Mouse (Mus musculus) neutrophil, adult 65 days (primary cell): Measurements from ENCODE around the gene Klrb1b. TPM values are rescaled to one million over a fixed set of nuclear protein-coding genes. Genes with fewer than 3 reads are reported as not detected.

Experiments
- total RNA-seq: library from RNA; stranded (reverse); gene quantifications from 2 replicates; pipeline ENCODE4 v1.2.4, GENCODE M21; 2023

The Klrb1b gene
- not detected in 2 replicates for total RNA-seq

GRCm38 (mm10) chr6:128826132-128826531, at the start of gene Klrb1b, which contains the start of gene Gm44511:
TSS of gene Klrb1b (minus strand) at chr6:128826331.
TSS of gene Gm44511 (minus strand) at chr6:128826315.

DNA sequence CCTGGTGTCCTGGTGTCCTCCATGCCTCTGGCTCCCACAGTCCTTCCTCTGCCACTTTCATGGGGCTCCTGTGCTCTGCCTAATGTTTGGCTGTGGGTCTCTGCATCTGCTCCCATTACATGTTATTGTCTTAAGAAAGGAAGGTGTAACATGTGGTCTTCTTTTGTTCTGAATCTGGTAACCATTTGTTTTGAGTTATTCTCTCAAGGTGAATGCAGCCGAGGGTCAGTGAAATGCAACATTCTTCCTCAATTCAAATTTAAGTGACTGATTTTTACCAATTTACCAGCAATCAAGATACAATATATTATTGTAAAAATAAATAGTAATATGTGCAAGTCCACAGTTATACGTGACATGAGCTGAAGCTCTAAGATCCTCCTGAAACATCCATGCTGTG, 37.0 kb downstream of the Klrb1b start, which contains the start of gene Klrb1c:
Gene Klrb1c (minus strand): TSS at position 101 of the 400 bp plus-strand sequence.

Other genes starting within 250 kb of the Klrb1b start
- not detected in 2 replicates for gene A2ml1, start 244.7 kb downstream of the Klrb1b start, total RNA-seq
- not detected in 2 replicates for gene Klrb1a, start 202.8 kb downstream of the Klrb1b start, total RNA-seq
- not detected in 2 replicates for gene Clec2h, start 163.9 kb downstream of the Klrb1b start, total RNA-seq
- not detected in 2 replicates for gene Klrb1, start 103.3 kb downstream of the Klrb1b start, total RNA-seq
- gene Klrb1c, start 37.1 kb downstream of the Klrb1b start, total RNA-seq, result 0.16 TPM in 1 of 2 replicates, not detected in the other
- gene Gm44511, start within 50 bp of the Klrb1b start, total RNA-seq, result not detected in 2 replicates
- gene Clec2i, start 61.3 kb upstream of the Klrb1b start, total RNA-seq, result 6.1 and 6.5 TPM in 2 replicates
- gene BC035044, start 64.8 kb upstream of the Klrb1b start, total RNA-seq, result 20.0 and 27.4 TPM in 2 replicates
- 1.4 and 2.7 TPM in 2 replicates for gene Clec2g, start 108.0 kb upstream of the Klrb1b start, total RNA-seq
- gene Klrb1f, start 219.6 kb upstream of the Klrb1b start, total RNA-seq, result 10.7 and 13.9 TPM in 2 replicates